Mouse (Mus musculus) lung, postnatal 10 days (tissue): ENCODE data around the gene Gm5157.
"Not testable (repeated sequence)": the region's sequence is repeated elsewhere in the genome, so short reads cannot be mapped to it uniquely, and the experiment has no call there.

Source experiments
- DNase-seq: peaks from one replicate; pipeline ENCODE4 v3.0.0; 2021

The Gm5157 gene

DNA sequence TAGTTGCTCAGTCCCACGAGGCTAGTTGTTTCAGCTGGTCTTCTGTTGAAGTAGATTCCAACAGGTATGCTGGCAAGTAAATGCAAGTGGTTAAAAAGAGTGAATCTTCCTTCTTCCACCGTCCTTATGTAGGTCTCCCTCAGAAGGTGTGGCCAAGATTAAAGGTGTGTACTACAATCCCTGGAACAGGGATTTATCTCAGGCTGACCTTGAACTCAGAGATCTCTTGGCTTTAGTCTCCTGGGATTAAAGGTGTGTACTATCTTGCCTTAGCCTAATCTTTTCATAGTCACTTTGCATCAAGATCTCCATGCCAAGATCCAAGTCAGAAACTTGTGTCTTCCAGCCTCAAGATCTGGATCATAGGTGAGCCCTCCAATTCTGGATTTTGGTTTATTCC lies at the start of gene Gm5157:
TSS of gene Gm5157 (minus strand) at position 101 of the 400 bp plus-strand sequence.
- DNase-seq: not testable (repeated sequence)

DNA sequence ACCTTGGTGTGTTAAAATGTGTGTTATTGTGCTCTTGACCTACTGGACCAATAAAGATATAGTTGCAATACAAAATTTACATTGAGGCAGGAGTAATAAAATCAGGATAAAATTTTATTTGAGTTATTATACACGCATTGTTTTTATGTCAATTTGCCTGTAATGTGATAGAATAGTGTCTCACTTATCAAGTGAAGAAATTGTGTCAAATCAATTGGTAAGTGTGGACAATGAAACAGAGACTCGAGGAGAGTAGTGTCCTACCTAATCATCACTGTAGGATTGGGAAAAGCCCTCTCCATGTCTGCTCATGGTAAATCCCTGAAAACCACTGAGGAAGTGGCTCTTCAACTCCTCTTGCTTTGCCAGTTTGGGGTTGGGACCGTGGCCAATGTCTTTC lies 28.3 kb downstream of the Gm5157 start, which contains the start of gene Vmn1r123:
TSS of gene Vmn1r123 (plus strand) at position 301 of the 400 bp plus-strand sequence.
- DNase-seq: not testable (repeated sequence)
